Comparison of ENCODE assay signal across 18 mouse cellular contexts in genomic region chr3:119749551-119750249, GRCm38 (mm10). TPM values are rescaled to one million over a fixed set of nuclear protein-coding genes. Genes with fewer than 3 reads are reported as not detected.
DNase-seq lines count a peak whose midpoint lies in the region; ATAC-seq and TF ChIP-seq lines count a peak whose summit lies in the region.
"Had no signal": no experiment of that assay in that cellular context is flagged by ENCODE, and none has a peak within 500 bp of the region (broad histone marks: within the 10 kb centered on the region; RNA-seq: fewer than 3 reads in every experiment).

No protein-coding gene starts in this region.

- DNase-seq in CH12.LX (ENCODE audit: extremely low read depth) (no peak), ES-E14 (ENCODE audit: low read depth, low spot score) (no peak)
- peak; percentile 52 to 54 for DNase-seq in cerebellum, adult 18-20 months
- DNase-seq in cerebellum, postnatal 25 days: peak; percentile 34 to 52
- no peak for DNase-seq in adrenal gland, adult (ENCODE audit: inconsistent age in 2 of 2, low spot score in 1 of 2)
- DNase-seq in hindbrain, embryonic 14.5 days (ENCODE audit: low spot score): no peak
- DNase-seq in kidney, adult 9 months: no peak
- DNase-seq: adrenal gland, postnatal 36 days; gastrocnemius, postnatal 25 days; lung, embryonic 14.5 days; lung, postnatal 36 days; thymus, postnatal 25 days had no signal

- TF ChIP-seq RAD21 in CH12.LX (IDR thresholded peaks at IDR 0.05; ENCODE audit: low read depth, low read length): no peak

- H3K9me3 ChIP-seq in CH12.LX (replicated peaks; ENCODE audit: low read length) (no peaks in the 10 kb centered on the region), ES-E14 (ENCODE audit: control insufficient read depth, insufficient read depth, low read depth, low read length) (no peaks in the 10 kb centered on the region)
- no peaks in the 10 kb centered on the region for H3K9me3 ChIP-seq in hindbrain, embryonic 14.5 days (ENCODE audit: control insufficient read depth, low read length)
- H3K9me3 ChIP-seq: embryonic facial prominence, embryonic 13.5 days; forebrain, embryonic 15.5 days; hindbrain, embryonic 10.5 days; limb, embryonic 12.5 days had no signal

- no peak overlapping the region for H3K4me3 ChIP-seq in CH12.LX (replicated peaks in 1 of 3; ENCODE audit: low read depth in 2 of 3, low read length in 2 of 3, poor library complexity in 1 of 3)
- H3K4me3 ChIP-seq in ES-E14 (ENCODE audit: insufficient read depth in 1 of 2, low read depth in 1 of 2, low read length in 2 of 2, poor library complexity in 1 of 2, severe bottlenecking in 1 of 2): no peak overlapping the region
- no peak overlapping the region for H3K4me3 ChIP-seq in hindbrain, embryonic 14.5 days (replicated peaks; ENCODE audit: low read length)
- H3K4me3 ChIP-seq: embryonic facial prominence, embryonic 13.5 days; forebrain, embryonic 15.5 days; hindbrain, embryonic 10.5 days; limb, embryonic 12.5 days had no signal

- H3K79me2 ChIP-seq in CH12.LX (replicated peaks; ENCODE audit: control insufficient read depth, extremely low read depth, insufficient read depth, poor library complexity, severe bottlenecking): no peaks in the 10 kb centered on the region; the same call in 1 of the 2 replicates

- TF ChIP-seq POLR2A in CH12.LX (IDR thresholded peaks at IDR 0.05; ENCODE audit: low read depth, low read length): no peak

- H3K27ac ChIP-seq in CH12.LX (ENCODE audit: insufficient read depth, low read depth): no peak overlapping the region
- H3K27ac ChIP-seq in ES-E14 (ENCODE audit: insufficient read depth, low read depth, low read length, poor library complexity, severe bottlenecking): no peak overlapping the region
- H3K27ac ChIP-seq in hindbrain, embryonic 14.5 days: no peak overlapping the region
- H3K27ac ChIP-seq: embryonic facial prominence, embryonic 13.5 days; forebrain, embryonic 15.5 days; hindbrain, embryonic 10.5 days; kidney, postnatal 0 days; limb, embryonic 12.5 days had no signal

- 72% methylated on average over 3 of the region's 3 CpGs for WGBS in hindbrain, embryonic 14.5 days

- peaks cover 12 to 39% of the 10 kb centered on the region in 2 experiments for H3K36me3 ChIP-seq in CH12.LX (replicated peaks in 1 of 2; ENCODE audit: control insufficient read depth in 1 of 2, insufficient read depth in 1 of 2, low read length in 1 of 2)
- no peaks in the 10 kb centered on the region for H3K36me3 ChIP-seq in ES-E14 (ENCODE audit: control insufficient read depth, insufficient read depth, low read length, poor library complexity, severe bottlenecking)
- peaks cover 21% of the 10 kb centered on the region for H3K36me3 ChIP-seq in hindbrain, embryonic 14.5 days (replicated peaks; ENCODE audit: control insufficient read depth, insufficient read depth)

- H3K4me1 ChIP-seq in CH12.LX (ENCODE audit: control insufficient read depth in 1 of 2, insufficient read depth in 2 of 2): no peaks in the 10 kb centered on the region
- no peaks in the 10 kb centered on the region for H3K4me1 ChIP-seq in ES-E14 (ENCODE audit: control insufficient read depth in 2 of 2, insufficient read depth in 2 of 2, low read length in 2 of 2, poor library complexity in 1 of 2)
- H3K4me1 ChIP-seq in hindbrain, embryonic 14.5 days (replicated peaks; ENCODE audit: control insufficient read depth, insufficient read depth, low read length): no peaks in the 10 kb centered on the region
- H3K4me1 ChIP-seq: embryonic facial prominence, embryonic 13.5 days; hindbrain, embryonic 10.5 days; limb, embryonic 12.5 days had no signal

- no peak overlapping the region for H3K4me2 ChIP-seq in CH12.LX (ENCODE audit: insufficient read depth, low read depth, poor library complexity, severe bottlenecking)
- H3K4me2 ChIP-seq in hindbrain, embryonic 14.5 days (replicated peaks): no peak overlapping the region
- H3K4me2 ChIP-seq: embryonic facial prominence, embryonic 13.5 days; forebrain, embryonic 15.5 days; limb, embryonic 12.5 days; lung, embryonic 14.5 days; midbrain, embryonic 11.5 days had no signal

- no peak for ATAC-seq in hindbrain, embryonic 14.5 days (ENCODE audit: low FRiP score)
- ATAC-seq: forebrain, embryonic 15.5 days had no signal

- dilution Hi-C loops in CH12.LX (cut with MboI; ENCODE audit: extremely low pct_ligation_motif_present, extremely low pct_unique_long_range_greater_than_20kb, low sequenced_read_pairs): no loop called here

- H3K27me3 ChIP-seq in CH12.LX (replicated peaks): no peaks in the 10 kb centered on the region
- H3K27me3 ChIP-seq in hindbrain, embryonic 14.5 days (ENCODE audit: control insufficient read depth, insufficient read depth, low read length): no peaks in the 10 kb centered on the region
- H3K27me3 ChIP-seq: embryonic facial prominence, embryonic 13.5 days; forebrain, embryonic 15.5 days; limb, embryonic 12.5 days had no signal

- H3K9ac ChIP-seq in CH12.LX (ENCODE audit: insufficient read depth, low read depth): no peak overlapping the region
- no peak overlapping the region for H3K9ac ChIP-seq in ES-E14 (ENCODE audit: insufficient read depth, low read depth, low read length, poor library complexity, severe bottlenecking)
- H3K9ac ChIP-seq in hindbrain, embryonic 14.5 days: no peak overlapping the region
- H3K9ac ChIP-seq: embryonic facial prominence, embryonic 13.5 days; forebrain, embryonic 15.5 days; limb, embryonic 12.5 days; lung, embryonic 14.5 days had no signal

- no peak for TF ChIP-seq CTCF in CH12.LX (conservative IDR thresholded peaks at IDR 0.05 in 1 of 2, IDR thresholded peaks at IDR 0.05 in 1 of 2; ENCODE audit: low read depth in 2 of 2, low read length in 2 of 2)

- in situ Hi-C loops in CH12.LX (cut with MboI; ENCODE audit: low pct_ligation_motif_present, low pct_unique_long_range_greater_than_20kb, low sequenced_read_pairs) (no loop called here), ES-E14 (cut with MboI; ENCODE audit: low sequenced_read_pairs in 2 of 2, unreplicated experiment in 2 of 2) (no loop called here)

- TF ChIP-seq EP300 in CH12.LX (IDR thresholded peaks at IDR 0.05; ENCODE audit: low read length): no peak

TF ChIP-seq in CH12.LX, 34 proteins besides CTCF, POLR2A, EP300 and RAD21:
- TF ChIP-seq MAX (IDR thresholded peaks at IDR 0.05; ENCODE audit: low read length) (no peak), ETS1 (conservative IDR thresholded peaks at IDR 0.05; ENCODE audit: low read depth, low read length) (no peak), ZNF384 (IDR thresholded peaks at IDR 0.05; ENCODE audit: low read depth, low read length) (peak; percentile 60)

TF ChIP-seq in ES-E14, 5 proteins besides CTCF, POLR2A, EP300 and RAD21:
- TF ChIP-seq ZC3H11A (IDR thresholded peaks at IDR 0.05; ENCODE audit: borderline replicate concordance, low read depth, low read length) (no peak), ZNF384 (IDR thresholded peaks at IDR 0.05; ENCODE audit: low read depth, low read length) (peak; percentile 91), HCFC1 (IDR thresholded peaks at IDR 0.05; ENCODE audit: borderline replicate concordance, insufficient read depth, low read length) (no peak), CHD2 (IDR thresholded peaks at IDR 0.05; ENCODE audit: low read depth, low read length) (no peak), MAFK (IDR thresholded peaks at IDR 0.05; ENCODE audit: insufficient read depth, low read depth, low read length) (no peak)

RNA-seq across cellular contexts. Expression of gene Ptbp2, which starts 34.6 kb away (rescaled TPM):
- total RNA-seq in CH12.LX (2012; rRNA removed): 17.2 and 17.7 TPM in 2 replicates
- 35.9 and 47.4 TPM in 2 replicates for total RNA-seq in CH12.LX (2014; rRNA removed)
- 29.8 and 33.0 TPM in 2 replicates for polyA plus RNA-seq in CH12.LX (2012; ENCODE audit: insufficient read length, low read depth)
- 32.9 and 35.4 TPM in 2 replicates for total RNA-seq in ES-E14 (2012; rRNA removed)
- polyA plus RNA-seq in hindbrain, embryonic 14.5 days (2014; fragmentation: Nextera tagmentation; extraction: Ambion mirVana): 287 and 305 TPM in 2 replicates

Comparison
In these comparisons a context has a peak if more than half of its experiments do, and no peak if none do; other contexts are left out.
1. DNase-seq: peak in cerebellum, adult 18-20 months (2 of 2) and cerebellum, postnatal 25 days (2 of 2); none in CH12.LX (single experiment), ES-E14 (single experiment), adrenal gland, adult (0 of 2), hindbrain, embryonic 14.5 days (single experiment) and kidney, adult 9 months (single experiment).